Mouse (Mus musculus) liver, adult 2 months (tissue): ENCODE results near the gene N4bp2.

ENCODE experiments used
- CTCF ChIP-seq: fragments of 200-500 bp; IDR thresholded peaks from 2 replicates; pipeline ENCODE4 v1.5.1; 2011; ENCODE audit warnings: low read depth, low read length, control low read depth
- POLR2A ChIP-seq: fragments of 200-500 bp; IDR thresholded peaks from 2 replicates; pipeline ENCODE4 v1.6.1; 2011; ENCODE audit warnings: low read length, control low read depth; ENCODE audit not compliant: insufficient read depth; ENCODE audit errors: extremely low read depth

GRCm38 (mm10) chr5:65863349-65863749, 100.0 kb downstream of the N4bp2 start:
- TF ChIP-seq CTCF = no peak
- no peak for TF ChIP-seq POLR2A
